ENCODE assay signal across 10 mouse cellular contexts in genomic region chr7:28137613-28138012, GRCm38 (mm10). TPM values are rescaled to one million over a fixed set of nuclear protein-coding genes. Genes with fewer than 3 reads are reported as not detected.
DNase-seq lines count a peak whose midpoint lies in the region; ATAC-seq and TF ChIP-seq lines count a peak whose summit lies in the region.
"Had no signal": no experiment of that assay in that cellular context is flagged by ENCODE, and none has a peak within 500 bp of the region (broad histone marks: within the 10 kb centered on the region; RNA-seq: fewer than 3 reads in every experiment).

No protein-coding gene starts in this region.

- WGBS in lung, adult 2 months, result 55% methylated on average over 5 of the region's 5 CpGs
- 58% methylated on average over 5 of the region's 5 CpGs for WGBS in kidney, postnatal 0 days
- 60% methylated on average over 5 of the region's 5 CpGs for WGBS in neural tube, embryonic 14.5 days

- no peaks in the 10 kb centered on the region for H3K4me1 ChIP-seq in lung, adult 2 months (ENCODE audit: control insufficient read depth, insufficient read depth, low read length)
- no peaks in the 10 kb centered on the region for H3K4me1 ChIP-seq in kidney, postnatal 0 days (replicated peaks; ENCODE audit: insufficient read depth, low read length)
- no peaks in the 10 kb centered on the region for H3K4me1 ChIP-seq in neural tube, embryonic 14.5 days (ENCODE audit: control insufficient read depth, insufficient read depth, low read length)

- H3K27ac ChIP-seq in kidney, postnatal 0 days, result no peak overlapping the region
- no peak overlapping the region for H3K27ac ChIP-seq in neural tube, embryonic 14.5 days (ENCODE audit: low read depth, low read length)

- no peak overlapping the region for H3K9ac ChIP-seq in kidney, postnatal 0 days (ENCODE audit: low read depth, low read length)
- H3K9ac ChIP-seq in neural tube, embryonic 14.5 days (replicated peaks; ENCODE audit: low read depth, low read length), result no peak overlapping the region

- no peaks in the 10 kb centered on the region for H3K9me3 ChIP-seq in kidney, postnatal 0 days (replicated peaks; ENCODE audit: low read length)
- no peaks in the 10 kb centered on the region for H3K9me3 ChIP-seq in neural tube, embryonic 14.5 days (ENCODE audit: control insufficient read depth, low read length)

- ATAC-seq in kidney, postnatal 0 days (replicated peaks; ENCODE audit: low FRiP score, low read depth), result no peak
- ATAC-seq in neural tube, embryonic 14.5 days (ENCODE audit: low read depth), result peak; percentile 51; the same call in 1 of the 2 replicates

- H3K4me3 ChIP-seq in lung, adult 2 months (replicated peaks; ENCODE audit: extremely low read depth, low read depth, low read length), result no peak overlapping the region
- H3K4me3 ChIP-seq in kidney, postnatal 0 days (replicated peaks; ENCODE audit: low read depth, low read length), result no peak overlapping the region
- no peak overlapping the region for H3K4me3 ChIP-seq in neural tube, embryonic 14.5 days (ENCODE audit: low read depth, low read length)
- H3K4me3 ChIP-seq: megakaryocyte, embryonic 14.5 days had no signal

- TF ChIP-seq CTCF in lung, adult 2 months (IDR thresholded peaks at IDR 0.05; ENCODE audit: insufficient read depth, low read length), result 0 out of 2 replicates have a peak, but pooled peaks have one; percentile 13
- TF ChIP-seq CTCF in kidney, postnatal 0 days (IDR thresholded peaks at IDR 0.05; ENCODE audit: low read depth), result peak; percentile 74

- H3K4me2 ChIP-seq in kidney, postnatal 0 days (ENCODE audit: low read length), result no peak overlapping the region
- H3K4me2 ChIP-seq in neural tube, embryonic 14.5 days (ENCODE audit: low read depth, low read length), result no peak overlapping the region

- no peak for TF ChIP-seq POLR2A in lung, adult 2 months (IDR thresholded peaks at IDR 0.05; ENCODE audit: borderline replicate concordance, extremely low read depth, low read depth, low read length)

- DNase-seq in adrenal gland, adult 2 months, result peak; percentile 19
- no peak for DNase-seq in adrenal gland, adult 18-20 months (ENCODE audit: low spot score in 2 of 2)
- no peak for DNase-seq in lung, adult 2 months
- DNase-seq in lung, postnatal 25 days (ENCODE audit: low spot score), result no peak
- DNase-seq in cerebellum, adult 8-10 months, result peak; percentile 17
- peak; percentile 76 for DNase-seq in kidney, postnatal 0 days (ENCODE audit: low spot score)
- DNase-seq in urinary bladder, postnatal 10 days (ENCODE audit: low spot score), result no peak

- H3K36me3 ChIP-seq in kidney, postnatal 0 days (ENCODE audit: insufficient read depth, low read length), result no peaks in the 10 kb centered on the region
- no peaks in the 10 kb centered on the region for H3K36me3 ChIP-seq in neural tube, embryonic 14.5 days (ENCODE audit: control insufficient read depth, insufficient read depth, low read length)

- H3K27me3 ChIP-seq in kidney, postnatal 0 days (ENCODE audit: insufficient read depth, low read length), result no peaks in the 10 kb centered on the region
- no peaks in the 10 kb centered on the region for H3K27me3 ChIP-seq in neural tube, embryonic 14.5 days (ENCODE audit: control insufficient read depth, insufficient read depth, low read length)

RNA-seq across cellular contexts. Expression of gene 9530053A07Rik, which starts 8.3 kb away (rescaled TPM):
- total RNA-seq in adrenal gland, adult 2 months (2021), result not detected
- polyA plus RNA-seq in adrenal gland, adult 2 months (2012; rRNA removed), result 0.01 TPM in 1 of 2 replicates, not detected in the other
- total RNA-seq in adrenal gland, adult 18-20 months (2021), result not detected
- 0.45 and 0.63 TPM in 2 replicates for polyA plus RNA-seq in lung, adult 2 months (2012; rRNA removed)
- 0.08 TPM in 2 replicates for polyA plus RNA-seq in kidney, postnatal 0 days (2015; fragmentation: Nextera tagmentation; extraction: Ambion mirVana)
- polyA plus RNA-seq in neural tube, embryonic 14.5 days (2014; fragmentation: Nextera tagmentation; extraction: Ambion mirVana), result 0.08 and 0.15 TPM in 2 replicates
- total RNA-seq: heart, adult 18-20 months had no signal

RNA-seq across cellular contexts. Expression of gene Fbl, which starts 31.9 kb away (rescaled TPM):
- total RNA-seq in adrenal gland, adult 2 months (2021), result 100 to 1,000 TPM in 1 of 2 experiments, 10 to 100 TPM in 1; 99.5 to 104 TPM
- 27.2 and 34.7 TPM in 2 replicates for polyA plus RNA-seq in adrenal gland, adult 2 months (2012; rRNA removed)
- total RNA-seq in adrenal gland, adult 18-20 months (2021), result 100 to 1,000 TPM in 1 of 2 experiments, 10 to 100 TPM in 1; 98.0 to 114 TPM
- polyA plus RNA-seq in lung, adult 2 months (2012; rRNA removed), result 32.4 and 40.9 TPM in 2 replicates
- polyA plus RNA-seq in kidney, postnatal 0 days (2015; fragmentation: Nextera tagmentation; extraction: Ambion mirVana), result 111 and 114 TPM in 2 replicates
- polyA plus RNA-seq in neural tube, embryonic 14.5 days (2014; fragmentation: Nextera tagmentation; extraction: Ambion mirVana), result 22.2 and 25.3 TPM in 2 replicates

RNA-seq across cellular contexts. Expression of gene Dyrk1b, which starts 41.7 kb away (rescaled TPM):
- total RNA-seq in adrenal gland, adult 2 months (2021), result 10 to 100 TPM; 25.5 to 33.4 TPM
- polyA plus RNA-seq in adrenal gland, adult 2 months (2012; rRNA removed), result 104 and 107 TPM in 2 replicates
- 10 to 100 TPM; 21.3 to 22.9 TPM for total RNA-seq in adrenal gland, adult 18-20 months (2021)
- polyA plus RNA-seq in lung, adult 2 months (2012; rRNA removed), result 50.1 and 53.7 TPM in 2 replicates
- polyA plus RNA-seq in kidney, postnatal 0 days (2015; fragmentation: Nextera tagmentation; extraction: Ambion mirVana), result 13.1 and 15.0 TPM in 2 replicates
- polyA plus RNA-seq in neural tube, embryonic 14.5 days (2014; fragmentation: Nextera tagmentation; extraction: Ambion mirVana), result 13.6 and 13.9 TPM in 2 replicates

Comparison
In these comparisons a context has a peak if more than half of its experiments do, and no peak if none do; other contexts are left out.
1. DNase-seq: peak in adrenal gland, adult 2 months (single experiment), cerebellum, adult 8-10 months (single experiment) and kidney, postnatal 0 days (single experiment); none in adrenal gland, adult 18-20 months (0 of 2), lung, adult 2 months (single experiment), lung, postnatal 25 days (single experiment) and urinary bladder, postnatal 10 days (single experiment).